Mouse (Mus musculus): ENCODE results near the gene Vstm2b. TPM values are rescaled to one million over a fixed set of nuclear protein-coding genes. Genes with fewer than 3 reads are reported as not detected.
A peak's percentile ranks its signal among the peaks of the same experiment; 100 is the strongest.

The Vstm2b gene
- polyA plus RNA-seq, 1 experiment from 2014 or later, result 12.2 TPM

DNA sequence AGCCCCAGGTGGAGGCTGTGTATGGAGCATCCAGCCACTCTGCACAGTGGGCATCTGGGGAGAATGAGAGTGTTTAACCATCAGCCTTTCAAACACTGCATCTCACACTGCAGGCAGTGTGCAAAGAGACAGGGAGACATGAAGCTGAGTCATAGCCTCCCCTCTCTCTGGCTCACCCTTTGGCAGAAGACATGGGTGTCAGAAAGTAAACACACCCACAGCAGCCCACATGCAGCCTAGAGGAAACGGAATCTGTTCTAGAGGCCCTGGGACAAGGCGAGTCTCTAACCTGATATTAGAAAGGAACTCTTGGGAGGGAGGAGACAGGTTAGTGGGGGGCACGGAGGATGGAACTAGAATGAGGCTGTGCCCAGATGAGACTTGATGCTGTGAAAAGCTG, 18.6 kb downstream of the Vstm2b start:
- 98% methylated on average over 3 of the region's 3 CpGs for WGBS
- H3K9ac ChIP-seq (replicated peaks), result no peak overlapping the region
- peaks cover under 1% of the 10 kb centered on the region; the same call in 1 of the 2 replicates for H3K36me3 ChIP-seq
- H3K4me2 ChIP-seq (replicated peaks), result no peak overlapping the region
- H3K4me3 ChIP-seq (replicated peaks), result no peak overlapping the region
- no peak overlapping the region for H3K27ac ChIP-seq
- ATAC-seq, result no peak
- 0 out of 2 replicates have a peak, but pooled peaks cover 5% of the 10 kb centered on the region for H3K4me1 ChIP-seq (replicated peaks)
- H3K9me3 ChIP-seq, result no peaks in the 10 kb centered on the region
- no peaks in the 10 kb centered on the region for H3K27me3 ChIP-seq

DNA sequence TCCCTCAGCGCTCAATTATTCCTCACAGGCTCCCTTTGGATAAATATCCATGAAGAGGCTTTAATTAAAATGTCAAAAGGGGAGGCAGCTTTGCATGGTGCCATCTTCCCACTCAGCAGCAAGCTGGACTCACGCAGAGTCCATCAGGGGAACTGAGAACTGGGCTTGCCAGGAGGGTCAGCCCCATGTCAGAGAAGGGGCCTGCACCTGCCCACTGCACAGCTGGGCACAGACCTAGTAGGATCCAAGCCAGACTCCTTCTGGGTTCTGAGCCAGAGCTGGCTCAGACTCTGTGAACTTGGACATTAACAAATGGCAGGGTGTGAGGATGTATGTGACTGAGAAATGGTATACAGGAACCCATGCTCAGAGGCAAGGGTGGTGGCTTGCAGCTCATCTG, 22.0 kb downstream of the Vstm2b start:
- no peaks in the 10 kb centered on the region for H3K27me3 ChIP-seq
- H3K9me3 ChIP-seq, result no peaks in the 10 kb centered on the region
- H3K9ac ChIP-seq (replicated peaks), result no peak overlapping the region
- 65% methylated on average over 2 of the region's 2 CpGs for WGBS
- H3K27ac ChIP-seq, result no peak overlapping the region
- H3K4me2 ChIP-seq (replicated peaks), result no peak overlapping the region
- 0 out of 2 replicates have a peak, but pooled peaks have one; percentile 41 for ATAC-seq
- 0 out of 2 replicates have a peak, but pooled peaks cover 4% of the 10 kb centered on the region for H3K36me3 ChIP-seq
- no peak overlapping the region for H3K4me3 ChIP-seq (replicated peaks)
- 0 out of 2 replicates have a peak, but pooled peaks cover 5% of the 10 kb centered on the region for H3K4me1 ChIP-seq (replicated peaks)

- Histone ChIP-seq H3K4me2 (replicated peaks) (no peak overlapping the region), H3K27me3 (no peaks in the 10 kb centered on the region), H3K9ac (replicated peaks) (no peak overlapping the region), H3K36me3 (0 out of 2 replicates have a peak, but pooled peaks cover 4% of the 10 kb centered on the region), H3K4me1 (replicated peaks) (0 out of 2 replicates have a peak, but pooled peaks cover 5% of the 10 kb centered on the region), H3K4me3 (replicated peaks) (no peak overlapping the region), H3K9me3 (no peaks in the 10 kb centered on the region), H3K27ac (no peak overlapping the region)
- ATAC-seq, result no peak
- 88% methylated on average over 6 of the region's 6 CpGs for WGBS
Observed at GRCm38 (mm10) chr7:40921281-40921680, 23.2 kb downstream of the Vstm2b start.

GRCm38 (mm10) chr7:40922871-40923270, 24.7 kb downstream of the Vstm2b start:
- no peak for ATAC-seq

DNA sequence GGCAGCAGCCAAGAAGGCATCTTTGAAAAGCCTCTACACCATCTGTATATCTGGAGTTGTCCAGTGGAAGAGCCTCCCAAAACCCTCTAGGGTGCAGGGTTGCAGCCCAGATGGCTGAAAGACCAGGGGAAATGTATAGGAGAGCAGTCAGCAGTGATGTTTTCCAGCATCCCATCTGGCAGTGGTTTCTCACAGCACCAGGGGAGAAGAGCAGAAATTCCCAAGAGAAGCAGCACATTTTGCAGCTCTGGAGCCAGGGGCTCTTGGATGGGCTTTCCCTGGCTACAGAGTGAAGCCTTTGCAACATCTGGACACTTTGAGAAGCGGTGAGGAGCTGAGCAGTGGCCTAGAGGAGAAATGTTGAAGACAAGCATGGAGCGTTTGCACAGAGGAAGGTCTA, 30.3 kb downstream of the Vstm2b start:
- Histone ChIP-seq H3K4me3 (replicated peaks) (no peak overlapping the region), H3K9me3 (no peaks in the 10 kb centered on the region), H3K27me3 (no peaks in the 10 kb centered on the region), H3K36me3 (peaks cover 8% of the 10 kb centered on the region), H3K4me1 (replicated peaks) (no peaks in the 10 kb centered on the region), H3K4me2 (replicated peaks) (no peak overlapping the region), H3K9ac (replicated peaks) (no peak overlapping the region), H3K27ac (no peak overlapping the region)
- 97% methylated on average over 2 of the region's 2 CpGs for WGBS
- no peak for ATAC-seq

More at GRCm38 (mm10) chr7:40922871-40923270, 24.7 kb downstream of the Vstm2b start:
- Histone ChIP-seq H3K4me3 (replicated peaks) (no peak overlapping the region), H3K27ac (no peak overlapping the region), H3K9me3 (no peaks in the 10 kb centered on the region), H3K27me3 (no peaks in the 10 kb centered on the region), H3K36me3 (0 out of 2 replicates have a peak, but pooled peaks cover 4% of the 10 kb centered on the region), H3K4me2 (replicated peaks) (no peak overlapping the region), H3K9ac (replicated peaks) (no peak overlapping the region), H3K4me1 (replicated peaks) (0 out of 2 replicates have a peak, but pooled peaks cover 5% of the 10 kb centered on the region)
- 79% methylated on average over 4 of the region's 4 CpGs for WGBS

DNA sequence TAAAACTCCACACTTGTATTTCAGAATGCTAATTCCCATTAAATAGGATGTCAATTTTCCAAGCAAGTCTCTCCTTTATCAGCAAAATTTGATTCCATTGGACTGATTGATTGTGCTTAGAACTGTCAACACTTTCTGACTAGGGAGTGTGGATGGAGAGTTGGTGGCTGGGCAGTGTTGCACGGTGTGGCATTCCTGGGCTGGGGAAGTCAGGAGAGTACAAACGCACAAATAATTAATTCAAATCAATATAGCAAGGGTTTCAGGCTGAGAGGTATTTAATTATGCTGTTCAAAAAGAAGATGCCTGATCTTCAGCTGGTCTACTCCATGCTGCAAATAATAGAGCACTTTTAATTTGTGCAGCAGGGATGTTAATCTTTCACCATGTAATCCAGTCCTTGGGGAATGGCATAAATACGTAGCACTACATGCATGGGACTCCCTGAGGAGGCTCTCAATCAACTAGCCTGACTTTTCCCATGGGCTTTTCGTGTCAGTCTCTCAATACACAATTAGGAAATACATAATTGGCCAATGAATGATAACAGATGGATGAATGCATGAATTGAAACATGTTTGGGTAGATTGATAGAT, 38.6 kb downstream of the Vstm2b start:
- no peak overlapping the region for H3K4me3 ChIP-seq (replicated peaks)
- WGBS, result 52% methylated on average over 4 of the region's 4 CpGs

DNA sequence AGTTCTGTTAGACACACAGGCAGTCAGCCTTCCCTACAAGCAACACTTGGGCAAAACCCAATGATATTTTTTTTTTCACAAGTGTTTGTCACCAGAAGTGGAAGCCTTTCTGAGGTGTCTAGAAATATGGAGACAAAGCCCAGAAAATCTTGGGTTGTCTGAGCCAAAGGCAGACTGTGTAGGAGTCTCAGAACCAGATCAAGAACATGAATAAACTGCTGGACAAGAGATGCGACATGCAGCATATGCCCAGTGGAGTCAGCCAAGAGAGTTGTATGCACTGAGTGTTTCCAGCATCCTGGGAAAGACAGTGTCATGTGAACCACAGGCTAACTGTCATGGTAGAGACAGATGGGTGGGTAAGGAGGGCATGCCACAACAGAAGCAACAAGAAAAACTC, 41.2 kb downstream of the Vstm2b start:
- WGBS, result 92% methylated on average over 1 of the region's 1 CpGs
- no peaks in the 10 kb centered on the region for H3K27me3 ChIP-seq
- ATAC-seq, result no peak

More for the DNA sequence above, 38.6 kb downstream of the Vstm2b start:
- H3K36me3 ChIP-seq, result no peaks in the 10 kb centered on the region
- no peaks in the 10 kb centered on the region for H3K9me3 ChIP-seq
- H3K27ac ChIP-seq, result no peak overlapping the region
- no peaks in the 10 kb centered on the region for H3K27me3 ChIP-seq
- ATAC-seq, result peak; percentile 65; the same call in 1 of the 2 replicates
- H3K4me2 ChIP-seq (replicated peaks), result no peak overlapping the region
- 0 out of 2 replicates have a peak, but pooled peaks cover 4% of the 10 kb centered on the region for H3K4me1 ChIP-seq (replicated peaks)
- H3K9ac ChIP-seq (replicated peaks), result no peak overlapping the region

DNA sequence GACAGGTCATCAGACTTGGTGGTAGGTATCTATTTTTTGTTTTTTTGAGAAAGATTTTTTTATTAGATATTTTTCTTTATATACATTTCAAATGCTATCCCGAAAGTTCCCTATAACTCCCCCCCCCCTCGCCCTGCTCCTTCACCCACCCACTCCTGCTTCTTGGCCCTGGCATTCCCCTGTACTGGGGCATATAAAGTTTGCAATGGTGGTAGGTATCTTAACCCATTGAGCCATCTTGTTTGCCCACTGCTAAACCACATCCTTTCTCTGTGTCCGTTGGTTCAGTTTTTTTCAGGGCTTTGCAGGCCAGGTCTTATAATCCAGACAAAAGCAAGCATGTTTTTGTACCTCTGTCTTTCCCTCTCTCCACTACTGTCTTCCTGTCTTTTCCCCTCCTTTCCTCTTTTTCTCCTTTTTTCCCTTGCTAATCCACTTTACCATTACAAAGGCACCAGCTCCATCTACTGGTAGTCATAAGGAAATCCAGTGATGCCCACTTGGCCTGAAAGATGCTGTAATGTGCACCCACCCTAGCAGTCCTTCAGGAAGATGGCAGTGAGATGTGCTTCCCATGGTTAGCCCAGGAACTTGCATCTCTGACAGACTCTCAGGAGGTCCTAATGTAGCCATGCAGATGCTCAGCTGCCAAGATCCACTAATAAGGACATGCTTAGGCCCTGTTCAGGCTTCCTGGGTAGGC, 44.3 kb downstream of the Vstm2b start:
- H3K4me2 ChIP-seq (replicated peaks), result no peak overlapping the region
- no peak overlapping the region for H3K9ac ChIP-seq (replicated peaks)
- no peaks in the 10 kb centered on the region for H3K36me3 ChIP-seq
- no peaks in the 10 kb centered on the region for H3K4me1 ChIP-seq (replicated peaks)
- ATAC-seq, result peak; percentile 76
- no peak overlapping the region for H3K4me3 ChIP-seq (replicated peaks)
- WGBS, result 63% methylated on average over 3 of the region's 3 CpGs
- H3K9me3 ChIP-seq, result no peaks in the 10 kb centered on the region
- H3K27me3 ChIP-seq, result no peaks in the 10 kb centered on the region
- no peak overlapping the region for H3K27ac ChIP-seq

More for the DNA sequence above, 41.2 kb downstream of the Vstm2b start:
- no peaks in the 10 kb centered on the region for H3K9me3 ChIP-seq
- H3K36me3 ChIP-seq, result no peaks in the 10 kb centered on the region
- H3K4me2 ChIP-seq (replicated peaks), result no peak overlapping the region
- H3K4me3 ChIP-seq (replicated peaks), result no peak overlapping the region
- H3K9ac ChIP-seq (replicated peaks), result no peak overlapping the region
- H3K27ac ChIP-seq, result no peak overlapping the region
- H3K4me1 ChIP-seq (replicated peaks), result 0 out of 2 replicates have a peak, but pooled peaks cover 4% of the 10 kb centered on the region

Other genes with a start within 250 kb of the Vstm2b start
- gene 4930433I11Rik, start 89.2 kb downstream of the Vstm2b start, polyA plus RNA-seq (2015; fragmentation: Nextera tagmentation; extraction: Ambion mirVana), result not detected in 2 replicates
- not detected in 2 replicates for gene Gm4884, start 134.4 kb downstream of the Vstm2b start, polyA plus RNA-seq (2015; fragmentation: Nextera tagmentation; extraction: Ambion mirVana)

Data from midbrain, embryonic 13.5 days (tissue).